In the genomic region with DNA sequence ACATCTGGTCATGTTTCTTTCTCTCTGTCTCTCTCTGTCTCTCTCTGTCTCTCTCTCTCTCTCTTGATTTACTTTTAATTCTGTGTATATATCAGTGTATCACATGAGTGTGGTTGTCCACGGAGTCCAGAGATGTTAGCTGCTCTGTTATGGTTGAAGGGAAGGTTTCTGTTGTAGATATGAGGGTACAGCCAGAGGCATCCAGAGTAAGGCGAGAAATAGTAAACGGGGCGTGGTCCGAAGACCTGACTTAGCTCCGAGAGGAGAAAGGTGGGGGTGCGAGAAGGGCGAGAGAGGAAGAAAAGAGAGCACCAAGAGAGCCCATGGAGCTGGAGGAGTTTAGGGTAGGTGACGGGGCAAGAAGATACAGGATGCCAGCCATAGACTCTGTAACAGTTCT, we compare ENCODE assay signal across 17 mouse cellular contexts. TPM values are rescaled to one million over a fixed set of nuclear protein-coding genes. Genes with fewer than 3 reads are reported as not detected.
DNase-seq lines count a peak whose midpoint lies in the region; ATAC-seq lines count a peak whose summit lies in the region.
"Had no signal": no experiment of that assay in that cellular context is flagged by ENCODE, and none has a peak within 500 bp of the region (broad histone marks: within the 10 kb centered on the region; RNA-seq: fewer than 3 reads in every experiment).

No protein-coding gene starts in this region.

- no peak overlapping the region for H3K4me2 ChIP-seq in kidney, embryonic 16.5 days (replicated peaks; ENCODE audit: low read depth, low read length)
- H3K4me2 ChIP-seq in intestine, embryonic 16.5 days (ENCODE audit: low read depth, low read length): no peak overlapping the region
- H3K4me2 ChIP-seq: hindbrain, embryonic 12.5 days; midbrain, embryonic 11.5 days had no signal

- 0 out of 2 replicates have a peak overlapping the region, but pooled peaks have one; percentile 29 for H3K27ac ChIP-seq in heart, embryonic 10.5 days
- peak overlapping the region; percentile 13 for H3K27ac ChIP-seq in kidney, embryonic 16.5 days (ENCODE audit: low read length)
- peak overlapping the region; percentile 7; the same call in 1 of the 2 replicates for H3K27ac ChIP-seq in intestine, embryonic 16.5 days (ENCODE audit: low read length)
- H3K27ac ChIP-seq: hindbrain, embryonic 12.5 days had no signal

- H3K4me1 ChIP-seq in heart, embryonic 10.5 days: no peaks in the 10 kb centered on the region
- H3K4me1 ChIP-seq in kidney, embryonic 16.5 days (ENCODE audit: insufficient read depth, low read length): peaks cover 27% of the 10 kb centered on the region; the same call in 1 of the 2 replicates
- peaks cover 7% of the 10 kb centered on the region for H3K4me1 ChIP-seq in intestine, embryonic 16.5 days (ENCODE audit: control insufficient read depth, insufficient read depth, low read length)
- H3K4me1 ChIP-seq: hindbrain, embryonic 12.5 days had no signal

- H3K9ac ChIP-seq in kidney, embryonic 16.5 days (replicated peaks; ENCODE audit: low read length): no peak overlapping the region
- H3K9ac ChIP-seq in intestine, embryonic 16.5 days (ENCODE audit: low read depth, low read length): no peak overlapping the region
- H3K9ac ChIP-seq: hindbrain, embryonic 12.5 days had no signal

- H3K36me3 ChIP-seq in heart, embryonic 10.5 days: no peaks in the 10 kb centered on the region
- no peaks in the 10 kb centered on the region for H3K36me3 ChIP-seq in kidney, embryonic 16.5 days (ENCODE audit: insufficient read depth, low read length)
- H3K36me3 ChIP-seq in intestine, embryonic 16.5 days (ENCODE audit: control insufficient read depth, insufficient read depth, low read length): no peaks in the 10 kb centered on the region
- H3K36me3 ChIP-seq: hindbrain, embryonic 12.5 days had no signal

- no peaks in the 10 kb centered on the region for H3K27me3 ChIP-seq in heart, embryonic 10.5 days (ENCODE audit: insufficient read depth, poor library complexity, severe bottlenecking)
- peaks cover 4% of the 10 kb centered on the region; the same call in 1 of the 2 replicates for H3K27me3 ChIP-seq in kidney, embryonic 16.5 days (ENCODE audit: insufficient read depth, low read length)
- no peaks in the 10 kb centered on the region for H3K27me3 ChIP-seq in intestine, embryonic 16.5 days (replicated peaks; ENCODE audit: control insufficient read depth, insufficient read depth, low read length)
- H3K27me3 ChIP-seq: CH12.LX had no signal

- 54% methylated on average over 9 of the region's 9 CpGs for WGBS in heart, embryonic 10.5 days
- 45% methylated on average over 9 of the region's 9 CpGs for WGBS in kidney, embryonic 16.5 days
- 45% methylated on average over 9 of the region's 9 CpGs for WGBS in intestine, embryonic 16.5 days

- H3K4me3 ChIP-seq in heart, embryonic 10.5 days: 0 out of 2 replicates have a peak overlapping the region, but pooled peaks have one; percentile 12
- H3K4me3 ChIP-seq in kidney, embryonic 16.5 days (ENCODE audit: low read length): no peak overlapping the region
- no peak overlapping the region for H3K4me3 ChIP-seq in intestine, embryonic 16.5 days (ENCODE audit: low read length)
- H3K4me3 ChIP-seq: hindbrain, embryonic 12.5 days; myocyte had no signal

- DNase-seq in heart, embryonic 10.5 days (ENCODE audit: low spot score): no peak
- DNase-seq in heart, adult 8-10 months (ENCODE audit: low spot score): no peak
- DNase-seq in kidney, postnatal 4 days: no peak
- DNase-seq in adrenal gland, postnatal 4 days (ENCODE audit: low spot score in 2 of 2): no peak
- no peak for DNase-seq in T-cell, adult 2 months (ENCODE audit: low spot score)
- DNase-seq: cerebellum, postnatal 10 days; gastrocnemius, postnatal 25 days; kidney, adult 2 months; layer of hippocampus, adult 9-11 months; thymus, postnatal 14 days had no signal

- ATAC-seq in kidney, embryonic 16.5 days (ENCODE audit: low FRiP score, low TSS enrichment): 0 out of 2 replicates have a peak, but pooled peaks have one; percentile 8
- ATAC-seq in intestine, embryonic 16.5 days: peak; percentile 49
- ATAC-seq in megakaryocyte progenitor cell, adult 5-6 weeks (replicated peaks; ENCODE audit: poor library complexity): peak; percentile 27

- H3K9me3 ChIP-seq in heart, embryonic 10.5 days: no peaks in the 10 kb centered on the region
- H3K9me3 ChIP-seq in kidney, embryonic 16.5 days (ENCODE audit: low read length): no peaks in the 10 kb centered on the region
- H3K9me3 ChIP-seq in intestine, embryonic 16.5 days (ENCODE audit: control insufficient read depth, low read length): no peaks in the 10 kb centered on the region
- H3K9me3 ChIP-seq: hindbrain, embryonic 12.5 days had no signal

RNA-seq across cellular contexts. Expression of a gene that starts 18.9 kb away (rescaled TPM):
- 18.3 and 24.0 TPM in 2 replicates for polyA plus RNA-seq in heart, embryonic 10.5 days (2016; fragmentation: Nextera tagmentation; extraction: Ambion mirVana)
- total RNA-seq in heart, adult 8-10 months (2022): 1 to 10 TPM; 5.2 to 6.9 (median 6.2) TPM
- 29.0 and 29.4 TPM in 2 replicates for polyA plus RNA-seq in kidney, embryonic 16.5 days (2015; fragmentation: Nextera tagmentation; extraction: Ambion mirVana)
- polyA plus RNA-seq in intestine, embryonic 16.5 days (2015; fragmentation: Nextera tagmentation; extraction: Ambion mirVana): 17.0 and 18.1 TPM in 2 replicates
- total RNA-seq in megakaryocyte progenitor cell, adult 5-6 weeks (2015): 3.9 and 8.3 TPM in 2 replicates
- 3.5 and 4.2 TPM in 2 replicates for total RNA-seq in megakaryocyte progenitor cell, adult 5-6 weeks (2017)
- total RNA-seq in adrenal gland, postnatal 4 days (2021): 10 to 100 TPM; 34.1 to 39.3 TPM

RNA-seq across cellular contexts. Expression of a gene that starts 30.4 kb away (rescaled TPM):
- 583 and 682 TPM in 2 replicates for polyA plus RNA-seq in heart, embryonic 10.5 days (2016; fragmentation: Nextera tagmentation; extraction: Ambion mirVana)
- 1,000 to 10,000 TPM; 1,695 to 2,076 (median 1,892) TPM for total RNA-seq in heart, adult 8-10 months (2022)
- 404 and 413 TPM in 2 replicates for polyA plus RNA-seq in kidney, embryonic 16.5 days (2015; fragmentation: Nextera tagmentation; extraction: Ambion mirVana)
- polyA plus RNA-seq in intestine, embryonic 16.5 days (2015; fragmentation: Nextera tagmentation; extraction: Ambion mirVana): 547 and 584 TPM in 2 replicates
- total RNA-seq in megakaryocyte progenitor cell, adult 5-6 weeks (2015): 356 and 368 TPM in 2 replicates
- total RNA-seq in megakaryocyte progenitor cell, adult 5-6 weeks (2017): 459 and 491 TPM in 2 replicates
- 100 to 1,000 TPM; 338 to 374 TPM for total RNA-seq in adrenal gland, postnatal 4 days (2021)

RNA-seq across cellular contexts. Expression of a gene that starts 34.2 kb away (rescaled TPM):
- polyA plus RNA-seq in heart, embryonic 10.5 days (2016; fragmentation: Nextera tagmentation; extraction: Ambion mirVana): 50.2 and 54.4 TPM in 2 replicates
- 10 to 100 TPM; 38.8 to 55.3 (median 46.9) TPM for total RNA-seq in heart, adult 8-10 months (2022)
- 72.5 and 76.9 TPM in 2 replicates for polyA plus RNA-seq in kidney, embryonic 16.5 days (2015; fragmentation: Nextera tagmentation; extraction: Ambion mirVana)
- 78.9 and 79.8 TPM in 2 replicates for polyA plus RNA-seq in intestine, embryonic 16.5 days (2015; fragmentation: Nextera tagmentation; extraction: Ambion mirVana)
- 71.6 and 77.2 TPM in 2 replicates for total RNA-seq in megakaryocyte progenitor cell, adult 5-6 weeks (2015)
- 91.2 and 112 TPM in 2 replicates for total RNA-seq in megakaryocyte progenitor cell, adult 5-6 weeks (2017)
- 10 to 100 TPM; 51.6 to 57.8 TPM for total RNA-seq in adrenal gland, postnatal 4 days (2021)
